In genomic region chr14:30291389-30292134, GRCm38 (mm10) we compare ENCODE assay signal across 13 mouse cellular contexts.
A peak's percentile ranks its signal among the peaks of the same experiment; 100 is the strongest.
DNase-seq lines count a peak whose midpoint lies in the region; ATAC-seq and TF ChIP-seq lines count a peak whose summit lies in the region.
"Had no signal": no experiment of that assay in that cellular context is flagged by ENCODE, and none has a peak within 500 bp of the region (broad histone marks: within the 10 kb centered on the region; RNA-seq: fewer than 3 reads in every experiment).

No protein-coding gene starts in this region.

- no peaks in the 10 kb centered on the region for H3K9me3 ChIP-seq in intestine, embryonic 15.5 days
- H3K9me3 ChIP-seq in intestine, postnatal 0 days (ENCODE audit: control insufficient read depth) = no peaks in the 10 kb centered on the region
- H3K9me3 ChIP-seq in forebrain, embryonic 14.5 days (replicated peaks; ENCODE audit: control insufficient read depth, low read length) = no peaks in the 10 kb centered on the region

- no peak overlapping the region for H3K9ac ChIP-seq in intestine, embryonic 15.5 days
- no peak overlapping the region for H3K9ac ChIP-seq in intestine, postnatal 0 days (ENCODE audit: low read depth, low read length)
- H3K9ac ChIP-seq in forebrain, embryonic 14.5 days (ENCODE audit: low read length) = no peak overlapping the region

- H3K4me3 ChIP-seq in intestine, embryonic 15.5 days (replicated peaks) = no peak overlapping the region
- no peak overlapping the region for H3K4me3 ChIP-seq in intestine, postnatal 0 days (ENCODE audit: low read depth, low read length)
- H3K4me3 ChIP-seq in forebrain, embryonic 14.5 days (ENCODE audit: low read depth, low read length) = no peak overlapping the region
- H3K4me3 ChIP-seq: erythroblast, embryonic 14.5 days; left cerebral cortex, adult 2 months had no signal

- no peak for ATAC-seq in intestine, embryonic 15.5 days
- ATAC-seq in intestine, postnatal 0 days = no peak
- peak; percentile 79 for ATAC-seq in CD4-positive, CD25-positive, alpha-beta regulatory T cell, adult 4 months
- ATAC-seq in forebrain, embryonic 14.5 days = no peak

- DNase-seq in brain, embryonic 14.5 days (ENCODE audit: low read depth) = peak; percentile 53
- peak; percentile 86 for DNase-seq in splenic B cell, adult 2 months (ENCODE audit: low read depth, low spot score)
- no peak for DNase-seq in layer of hippocampus, adult 8-10 months (ENCODE audit: low spot score in 2 of 2)
- DNase-seq in cerebellum, postnatal 14 days = no peak
- DNase-seq in forebrain, embryonic 14.5 days (ENCODE audit: low spot score) = no peak
- DNase-seq: cerebellum, postnatal 36 days; gastrocnemius, postnatal 10 days; lung, adult 2 months had no signal

- peaks cover 7% of the 10 kb centered on the region for H3K4me1 ChIP-seq in intestine, embryonic 15.5 days (replicated peaks)
- H3K4me1 ChIP-seq in intestine, postnatal 0 days (replicated peaks; ENCODE audit: control insufficient read depth, insufficient read depth, low read length) = no peaks in the 10 kb centered on the region
- H3K4me1 ChIP-seq in forebrain, embryonic 14.5 days (ENCODE audit: control insufficient read depth, insufficient read depth, low read length) = no peaks in the 10 kb centered on the region

- no peak for TF ChIP-seq POLR2A in brain, embryonic 14.5 days (IDR thresholded peaks at IDR 0.05; ENCODE audit: borderline replicate concordance, extremely low read depth, insufficient read depth, insufficient read length, poor library complexity, severe bottlenecking)

- H3K27ac ChIP-seq in intestine, embryonic 15.5 days = 0 out of 2 replicates have a peak overlapping the region, but pooled peaks have one; percentile 13
- no peak overlapping the region for H3K27ac ChIP-seq in intestine, postnatal 0 days (ENCODE audit: low read depth, low read length)
- H3K27ac ChIP-seq in forebrain, embryonic 14.5 days (ENCODE audit: low read depth, low read length) = no peak overlapping the region
- H3K27ac ChIP-seq: left cerebral cortex, adult 2 months had no signal

- no peak for TF ChIP-seq CTCF in intestine, postnatal 0 days (IDR thresholded peaks at IDR 0.05; ENCODE audit: low read depth)
- no peak for TF ChIP-seq CTCF in brain, embryonic 14.5 days (IDR thresholded peaks at IDR 0.05; ENCODE audit: borderline replicate concordance, extremely low read depth, insufficient read depth, insufficient read length)

- WGBS in intestine, embryonic 15.5 days = 55% methylated on average over 9 of the region's 9 CpGs
- 55% methylated on average over 9 of the region's 9 CpGs for WGBS in intestine, postnatal 0 days
- WGBS in forebrain, embryonic 14.5 days = 45% methylated on average over 9 of the region's 9 CpGs

- H3K4me2 ChIP-seq in intestine, embryonic 15.5 days (replicated peaks) = 0 out of 2 replicates have a peak overlapping the region, but pooled peaks have one; percentile 19
- H3K4me2 ChIP-seq in intestine, postnatal 0 days (replicated peaks; ENCODE audit: low read depth) = no peak overlapping the region
- H3K4me2 ChIP-seq in forebrain, embryonic 14.5 days (ENCODE audit: low read length) = no peak overlapping the region

- H3K36me3 ChIP-seq in intestine, embryonic 15.5 days = no peaks in the 10 kb centered on the region
- no peaks in the 10 kb centered on the region for H3K36me3 ChIP-seq in intestine, postnatal 0 days (ENCODE audit: control insufficient read depth, insufficient read depth)
- no peaks in the 10 kb centered on the region for H3K36me3 ChIP-seq in splenic B cell, adult 2 months (ENCODE audit: control insufficient read depth, insufficient read depth, low read length, poor library complexity, severe bottlenecking)
- H3K36me3 ChIP-seq in forebrain, embryonic 14.5 days (ENCODE audit: control insufficient read depth, insufficient read depth, low read length) = no peaks in the 10 kb centered on the region

- H3K27me3 ChIP-seq in intestine, embryonic 15.5 days (replicated peaks) = no peaks in the 10 kb centered on the region
- no peaks in the 10 kb centered on the region for H3K27me3 ChIP-seq in intestine, postnatal 0 days (replicated peaks; ENCODE audit: control insufficient read depth, insufficient read depth, low read length)
- H3K27me3 ChIP-seq in splenic B cell, adult 2 months (ENCODE audit: control insufficient read depth, insufficient read depth, low read length, poor library complexity, severe bottlenecking) = no peaks in the 10 kb centered on the region
- no peaks in the 10 kb centered on the region for H3K27me3 ChIP-seq in forebrain, embryonic 14.5 days (replicated peaks; ENCODE audit: control insufficient read depth, insufficient read depth, low read length)

Comparison
In these comparisons a context has a peak if more than half of its experiments do, and no peak if none do; other contexts are left out.
1. DNase-seq: peak in brain, embryonic 14.5 days (single experiment) and splenic B cell, adult 2 months (single experiment); none in layer of hippocampus, adult 8-10 months (0 of 2), cerebellum, postnatal 14 days (0 of 2) and forebrain, embryonic 14.5 days (single experiment).